Mouse (Mus musculus) myocyte (in vitro differentiated cells): ENCODE data around the gene Tia1. TPM values are rescaled to one million over a fixed set of nuclear protein-coding genes. Genes with fewer than 3 reads are reported as not detected.

Experiments used
- H3K27me3 ChIP-seq: one replicate; pipeline ENCODE4 v1.6.1; 2011; ENCODE audit not compliant: control insufficient read depth, insufficient read depth, insufficient read length
- H3K36me3 ChIP-seq: one replicate; pipeline ENCODE4 v1.6.1; 2011; ENCODE audit not compliant: control insufficient read depth, insufficient read depth
- H3K4me2 ChIP-seq: one replicate; pipeline ENCODE4 v1.6.1; 2011; ENCODE audit warnings: low read depth, control low read depth
- H3K4me3 ChIP-seq: one replicate; pipeline ENCODE4 v1.5.1; 2011; ENCODE audit warnings: mild to moderate bottlenecking, control low read depth, moderate library complexity
- H3K79me2 ChIP-seq: one replicate; pipeline ENCODE4 v1.6.1; 2011; ENCODE audit not compliant: control insufficient read depth, insufficient read depth
- H3ac ChIP-seq: one replicate; pipeline ENCODE4 v1.6.1; 2011; ENCODE audit not compliant: control insufficient read depth, insufficient read length
- CEBPB ChIP-seq: IDR thresholded peaks from 2 replicates; pipeline ENCODE4 v1.6.1; 2011; ENCODE audit warnings: mild to moderate bottlenecking, moderate library complexity; ENCODE audit not compliant: poor library complexity, insufficient read depth, severe bottlenecking
- E2F4 ChIP-seq: IDR thresholded peaks from one replicate; pipeline ENCODE4 v1.6.1; 2011; ENCODE audit warnings: mild to moderate bottlenecking, control low read depth, moderate library complexity; ENCODE audit not compliant: insufficient read depth
- MAX ChIP-seq: IDR thresholded peaks from one replicate; pipeline ENCODE4 v1.6.1; 2011; ENCODE audit warnings: low read depth, mild to moderate bottlenecking, control low read depth
- MYOD1 ChIP-seq, 3 experiments: IDR thresholded peaks; one replicate each; pipeline ENCODE4 v1.6.1; 2011; ENCODE audit warnings: control low read depth in 2 of 3, low read depth in 2 of 3, mild to moderate bottlenecking in 2 of 3, moderate library complexity in 1 of 3; ENCODE audit not compliant: insufficient read length in 2 of 3, control insufficient read depth in 1 of 3
- MYOG ChIP-seq, 3 experiments: IDR thresholded peaks; one replicate each; pipeline ENCODE4 v1.6.1; 2011; ENCODE audit warnings: control low read depth in 2 of 3, low read depth in 2 of 3, mild to moderate bottlenecking in 2 of 3; ENCODE audit not compliant: insufficient read length in 2 of 3, control insufficient read depth in 1 of 3, insufficient read depth in 1 of 3
- POLR2A ChIP-seq: IDR thresholded peaks from one replicate; pipeline ENCODE4 v1.6.1; 2011; ENCODE audit warnings: low read depth, mild to moderate bottlenecking, control low read depth, moderate library complexity; ENCODE audit not compliant: insufficient read length
- POLR2AphosphoS2 ChIP-seq: IDR thresholded peaks from one replicate; pipeline ENCODE4 v1.6.1; 2011; ENCODE audit warnings: low read depth, control low read depth; ENCODE audit not compliant: insufficient read length
- REST ChIP-seq: IDR thresholded peaks from one replicate; pipeline ENCODE4 v1.6.1; 2011; ENCODE audit warnings: mild to moderate bottlenecking, control low read depth, moderate library complexity; ENCODE audit not compliant: insufficient read depth, insufficient read length
- SRF ChIP-seq: IDR thresholded peaks from one replicate; pipeline ENCODE4 v1.6.1; 2011; ENCODE audit warnings: low read depth; ENCODE audit not compliant: control insufficient read depth, insufficient read length
- TCF12 ChIP-seq: IDR thresholded peaks from one replicate; pipeline ENCODE4 v1.6.1; 2011; ENCODE audit warnings: mild to moderate bottlenecking, control low read depth; ENCODE audit not compliant: poor library complexity, insufficient read depth, severe bottlenecking
- TCF3 ChIP-seq: IDR thresholded peaks from one replicate; pipeline ENCODE4 v1.6.1; 2011; ENCODE audit warnings: low read depth, control low read depth; ENCODE audit not compliant: insufficient read length
- USF1 ChIP-seq: IDR thresholded peaks from one replicate; pipeline ENCODE4 v1.6.1; 2011; ENCODE audit warnings: low read depth, mild to moderate bottlenecking, control low read depth, moderate library complexity
- polyA plus RNA-seq: library from polyadenylated mRNA; unstranded; fragments of >200 nt; fragmentation: generic; extraction: Trizol; gene quantifications from one replicate; pipeline ENCODE4 v1.2.1, GENCODE M21; 2012; ENCODE audit warnings: missing spikeins

Tia1 gene
- 12.8 TPM for polyA plus RNA-seq

- Histone ChIP-seq H3K27me3 (no peaks in the 10 kb centered on the region), H3K4me2 (peak within 1 kb of the TSS; percentile 89), H3ac (peak within 1 kb of the TSS; percentile 93), H3K4me3 (peak within 1 kb of the TSS; percentile 90), H3K36me3 (peaks cover 5% of the 10 kb centered on the region), H3K79me2 (peaks cover 49% of the 10 kb centered on the region)
- no peak for TF ChIP-seq REST
- no peak for TF ChIP-seq MYOG (IDR thresholded peaks at IDR 0.05; ENCODE audit: control insufficient read depth in 1 of 3, insufficient read depth in 1 of 3, insufficient read length in 2 of 3, low read depth in 2 of 3)
- no peak for TF ChIP-seq MAX
- TF ChIP-seq POLR2AphosphoS2 = peak; percentile 78
- TF ChIP-seq MYOD1 (IDR thresholded peaks at IDR 0.05; ENCODE audit: control insufficient read depth in 1 of 3, insufficient read length in 2 of 3, low read depth in 2 of 3) = peak in 1 of 3 experiments; percentile 8
- TF ChIP-seq POLR2A = peak; percentile 62
- TF ChIP-seq USF1 = no peak
- TF ChIP-seq SRF = no peak
- TF ChIP-seq CEBPB = no peak
Measured at GRCm38 (mm10) chr6:86404100-86404861, at the start of gene Tia1. TSS of gene Tia1 (plus strand) at chr6:86404219.

GRCm38 (mm10) chr6:86354948-86355347 lies 49.1 kb upstream of the Tia1 start:
- H3K4me3 ChIP-seq = no peak overlapping the region
- TF ChIP-seq CEBPB = no peak
- no peak for TF ChIP-seq TCF12
- no peak for TF ChIP-seq POLR2AphosphoS2
- TF ChIP-seq E2F4 = no peak
- TF ChIP-seq SRF = no peak
- no peak for TF ChIP-seq MYOG (IDR thresholded peaks at IDR 0.05; ENCODE audit: control insufficient read depth in 1 of 3, insufficient read depth in 1 of 3, insufficient read length in 2 of 3, low read depth in 2 of 3)
- no peak for TF ChIP-seq REST
- TF ChIP-seq TCF3 = no peak
- no peak for TF ChIP-seq MYOD1 (IDR thresholded peaks at IDR 0.05; ENCODE audit: control insufficient read depth in 1 of 3, insufficient read length in 2 of 3, low read depth in 2 of 3)
- no peak for TF ChIP-seq MAX
- TF ChIP-seq USF1 = no peak
- H3K27me3 ChIP-seq = peaks cover 22% of the 10 kb centered on the region
- no peaks in the 10 kb centered on the region for H3K36me3 ChIP-seq
- H3K4me2 ChIP-seq = no peak overlapping the region
- H3K79me2 ChIP-seq = no peaks in the 10 kb centered on the region
- no peak overlapping the region for H3ac ChIP-seq

- no peaks in the 10 kb centered on the region for H3K36me3 ChIP-seq
- TF ChIP-seq E2F4 (no peak), MYOD1 (IDR thresholded peaks at IDR 0.05; ENCODE audit: control insufficient read depth in 1 of 3, insufficient read length in 2 of 3, low read depth in 2 of 3) (no peak), TCF12 (no peak)
- no peaks in the 10 kb centered on the region for H3K79me2 ChIP-seq
- H3K27me3 ChIP-seq = peaks cover 19% of the 10 kb centered on the region
- H3ac ChIP-seq = no peak overlapping the region
- H3K4me2 ChIP-seq = no peak overlapping the region
- H3K4me3 ChIP-seq = no peak overlapping the region
Measured at GRCm38 (mm10) chr6:86356956-86357355, 47.1 kb upstream of the Tia1 start.

- Histone ChIP-seq H3K4me3 (no peak overlapping the region), H3K4me2 (no peak overlapping the region), H3K27me3 (peaks cover 16% of the 10 kb centered on the region), H3ac (no peak overlapping the region), H3K79me2 (no peaks in the 10 kb centered on the region), H3K36me3 (no peaks in the 10 kb centered on the region)
- TF ChIP-seq MAX = no peak
- no peak for TF ChIP-seq POLR2AphosphoS2
- TF ChIP-seq MYOD1 (IDR thresholded peaks at IDR 0.05; ENCODE audit: control insufficient read depth in 1 of 3, insufficient read length in 2 of 3, low read depth in 2 of 3) = no peak
- TF ChIP-seq CEBPB = no peak
Measured at GRCm38 (mm10) chr6:86360691-86361090, 43.3 kb upstream of the Tia1 start.

GRCm38 (mm10) chr6:86361373-86361772 lies 42.6 kb upstream of the Tia1 start:
- H3K79me2 ChIP-seq = peaks cover 5% of the 10 kb centered on the region
- H3K36me3 ChIP-seq = no peaks in the 10 kb centered on the region
- no peak overlapping the region for H3K4me2 ChIP-seq
- no peak overlapping the region for H3K4me3 ChIP-seq
- TF ChIP-seq POLR2AphosphoS2 (no peak), CEBPB (no peak), SRF (no peak), TCF3 (no peak), TCF12 (no peak)
- H3ac ChIP-seq = no peak overlapping the region
- peaks cover 13% of the 10 kb centered on the region for H3K27me3 ChIP-seq
